Mouse (Mus musculus) myocyte (in vitro differentiated cells): ENCODE measurements around the gene Fam122a. TPM values are rescaled to one million over a fixed set of nuclear protein-coding genes. Genes with fewer than 3 reads are reported as not detected.

Experiments
- H3K27me3 ChIP-seq: one replicate; pipeline ENCODE4 v1.6.1; 2011; ENCODE audit not compliant: control insufficient read depth, insufficient read depth, insufficient read length
- H3K36me3 ChIP-seq: one replicate; pipeline ENCODE4 v1.6.1; 2011; ENCODE audit not compliant: control insufficient read depth, insufficient read depth
- H3K4me2 ChIP-seq: one replicate; pipeline ENCODE4 v1.6.1; 2011; ENCODE audit warnings: low read depth, control low read depth
- H3K4me3 ChIP-seq: one replicate; pipeline ENCODE4 v1.5.1; 2011; ENCODE audit warnings: mild to moderate bottlenecking, control low read depth, moderate library complexity
- H3K79me2 ChIP-seq: one replicate; pipeline ENCODE4 v1.6.1; 2011; ENCODE audit not compliant: control insufficient read depth, insufficient read depth
- H3ac ChIP-seq: one replicate; pipeline ENCODE4 v1.6.1; 2011; ENCODE audit not compliant: control insufficient read depth, insufficient read length
- CEBPB ChIP-seq: IDR thresholded peaks from 2 replicates; pipeline ENCODE4 v1.6.1; 2011; ENCODE audit warnings: mild to moderate bottlenecking, moderate library complexity; ENCODE audit not compliant: poor library complexity, insufficient read depth, severe bottlenecking
- E2F4 ChIP-seq: IDR thresholded peaks from one replicate; pipeline ENCODE4 v1.6.1; 2011; ENCODE audit warnings: mild to moderate bottlenecking, control low read depth, moderate library complexity; ENCODE audit not compliant: insufficient read depth
- MAX ChIP-seq: IDR thresholded peaks from one replicate; pipeline ENCODE4 v1.6.1; 2011; ENCODE audit warnings: low read depth, mild to moderate bottlenecking, control low read depth
- MYOD1 ChIP-seq, 3 experiments: IDR thresholded peaks; one replicate each; pipeline ENCODE4 v1.6.1; 2011; ENCODE audit warnings: control low read depth in 2 of 3, low read depth in 2 of 3, mild to moderate bottlenecking in 2 of 3, moderate library complexity in 1 of 3; ENCODE audit not compliant: insufficient read length in 2 of 3, control insufficient read depth in 1 of 3
- MYOG ChIP-seq, 3 experiments: IDR thresholded peaks; one replicate each; pipeline ENCODE4 v1.6.1; 2011; ENCODE audit warnings: control low read depth in 2 of 3, low read depth in 2 of 3, mild to moderate bottlenecking in 2 of 3; ENCODE audit not compliant: insufficient read length in 2 of 3, control insufficient read depth in 1 of 3, insufficient read depth in 1 of 3
- POLR2A ChIP-seq: IDR thresholded peaks from one replicate; pipeline ENCODE4 v1.6.1; 2011; ENCODE audit warnings: low read depth, mild to moderate bottlenecking, control low read depth, moderate library complexity; ENCODE audit not compliant: insufficient read length
- POLR2AphosphoS2 ChIP-seq: IDR thresholded peaks from one replicate; pipeline ENCODE4 v1.6.1; 2011; ENCODE audit warnings: low read depth, control low read depth; ENCODE audit not compliant: insufficient read length
- REST ChIP-seq: IDR thresholded peaks from one replicate; pipeline ENCODE4 v1.6.1; 2011; ENCODE audit warnings: mild to moderate bottlenecking, control low read depth, moderate library complexity; ENCODE audit not compliant: insufficient read depth, insufficient read length
- SRF ChIP-seq: IDR thresholded peaks from one replicate; pipeline ENCODE4 v1.6.1; 2011; ENCODE audit warnings: low read depth; ENCODE audit not compliant: control insufficient read depth, insufficient read length
- TCF12 ChIP-seq: IDR thresholded peaks from one replicate; pipeline ENCODE4 v1.6.1; 2011; ENCODE audit warnings: mild to moderate bottlenecking, control low read depth; ENCODE audit not compliant: poor library complexity, insufficient read depth, severe bottlenecking
- TCF3 ChIP-seq: IDR thresholded peaks from one replicate; pipeline ENCODE4 v1.6.1; 2011; ENCODE audit warnings: low read depth, control low read depth; ENCODE audit not compliant: insufficient read length
- USF1 ChIP-seq: IDR thresholded peaks from one replicate; pipeline ENCODE4 v1.6.1; 2011; ENCODE audit warnings: low read depth, mild to moderate bottlenecking, control low read depth, moderate library complexity
- polyA plus RNA-seq: library from polyadenylated mRNA; unstranded; fragments of >200 nt; fragmentation: generic; extraction: Trizol; gene quantifications from one replicate; pipeline ENCODE4 v1.2.1, GENCODE M21; 2012; ENCODE audit warnings: missing spikeins

Fam122a gene
- polyA plus RNA-seq, 1 experiment, result 14.7 TPM

- Histone ChIP-seq H3K4me3 (no peak overlapping the region), H3K79me2 (peaks cover 3% of the 10 kb centered on the region), H3K36me3 (no peaks in the 10 kb centered on the region), H3K27me3 (no peaks in the 10 kb centered on the region), H3ac (no peak overlapping the region), H3K4me2 (no peak overlapping the region)
- TF ChIP-seq TCF12 (no peak), SRF (no peak), POLR2A (no peak), E2F4 (no peak), CEBPB (no peak), POLR2AphosphoS2 (no peak), TCF3 (no peak), REST (no peak), MAX (no peak), USF1 (no peak), MYOD1 (IDR thresholded peaks at IDR 0.05; ENCODE audit: control insufficient read depth in 1 of 3, insufficient read length in 2 of 3, low read depth in 2 of 3) (no peak), MYOG (IDR thresholded peaks at IDR 0.05; ENCODE audit: control insufficient read depth in 1 of 3, insufficient read depth in 1 of 3, insufficient read length in 2 of 3, low read depth in 2 of 3) (no peak)
Observed at GRCm38 (mm10) chr19:24471538-24471937, 5.6 kb downstream of the Fam122a start.

- H3K79me2 ChIP-seq, result no peaks in the 10 kb centered on the region
- H3ac ChIP-seq, result no peak overlapping the region
- H3K4me3 ChIP-seq, result no peak overlapping the region
- H3K27me3 ChIP-seq, result no peaks in the 10 kb centered on the region
- TF ChIP-seq MYOG (IDR thresholded peaks at IDR 0.05; ENCODE audit: control insufficient read depth in 1 of 3, insufficient read depth in 1 of 3, insufficient read length in 2 of 3, low read depth in 2 of 3), result no peak
- no peak for TF ChIP-seq POLR2A
- TF ChIP-seq TCF12, result no peak
- TF ChIP-seq SRF, result no peak
- TF ChIP-seq MAX, result no peak
- no peak for TF ChIP-seq USF1
- no peak for TF ChIP-seq E2F4
- no peak for TF ChIP-seq TCF3
- TF ChIP-seq CEBPB, result no peak
- TF ChIP-seq MYOD1 (IDR thresholded peaks at IDR 0.05; ENCODE audit: control insufficient read depth in 1 of 3, insufficient read length in 2 of 3, low read depth in 2 of 3), result no peak
- no peak for TF ChIP-seq REST
- no peak for TF ChIP-seq POLR2AphosphoS2
- no peak overlapping the region for H3K4me2 ChIP-seq
- no peaks in the 10 kb centered on the region for H3K36me3 ChIP-seq
Observed at GRCm38 (mm10) chr19:24469216-24469615, 7.9 kb downstream of the Fam122a start.

GRCm38 (mm10) chr19:24468616-24469015 lies 8.5 kb downstream of the Fam122a start:
- no peaks in the 10 kb centered on the region for H3K79me2 ChIP-seq
- H3K36me3 ChIP-seq, result no peaks in the 10 kb centered on the region
- no peak for TF ChIP-seq MAX
- no peak for TF ChIP-seq MYOG (IDR thresholded peaks at IDR 0.05; ENCODE audit: control insufficient read depth in 1 of 3, insufficient read depth in 1 of 3, insufficient read length in 2 of 3, low read depth in 2 of 3)
- TF ChIP-seq E2F4, result no peak
- no peak for TF ChIP-seq POLR2A
- no peak for TF ChIP-seq SRF
- TF ChIP-seq TCF12, result no peak
- no peak for TF ChIP-seq POLR2AphosphoS2
- TF ChIP-seq MYOD1 (IDR thresholded peaks at IDR 0.05; ENCODE audit: control insufficient read depth in 1 of 3, insufficient read length in 2 of 3, low read depth in 2 of 3), result no peak
- no peak for TF ChIP-seq USF1
- no peak for TF ChIP-seq REST
- TF ChIP-seq CEBPB, result no peak
- TF ChIP-seq TCF3, result no peak
- no peak overlapping the region for H3K4me3 ChIP-seq
- no peaks in the 10 kb centered on the region for H3K27me3 ChIP-seq
- no peak overlapping the region for H3ac ChIP-seq
- H3K4me2 ChIP-seq, result no peak overlapping the region

GRCm38 (mm10) chr19:24463011-24463410 lies 14.1 kb downstream of the Fam122a start:
- no peak overlapping the region for H3K4me2 ChIP-seq
- no peak overlapping the region for H3K4me3 ChIP-seq
- no peak overlapping the region for H3ac ChIP-seq
- no peaks in the 10 kb centered on the region for H3K27me3 ChIP-seq
- H3K36me3 ChIP-seq, result no peaks in the 10 kb centered on the region
- TF ChIP-seq POLR2AphosphoS2 (no peak), MYOG (IDR thresholded peaks at IDR 0.05; ENCODE audit: control insufficient read depth in 1 of 3, insufficient read depth in 1 of 3, insufficient read length in 2 of 3, low read depth in 2 of 3) (no peak), E2F4 (no peak), TCF12 (no peak), MYOD1 (IDR thresholded peaks at IDR 0.05; ENCODE audit: control insufficient read depth in 1 of 3, insufficient read length in 2 of 3, low read depth in 2 of 3) (no peak), MAX (no peak), REST (no peak), SRF (no peak), TCF3 (no peak), CEBPB (no peak), POLR2A (no peak), USF1 (no peak)
- no peaks in the 10 kb centered on the region for H3K79me2 ChIP-seq
